Mouse (Mus musculus) ES-Bruce4 (cell line): ENCODE data around the gene Fbxo45.
A peak's percentile ranks its signal among the peaks of the same experiment; 100 is the strongest.

Experiments used
- CTCF ChIP-seq: IDR thresholded peaks from one replicate; pipeline ENCODE4 v1.8.1; 2011; ENCODE audit warnings: low read depth, low read length
- EP300 ChIP-seq: IDR thresholded peaks from 2 replicates; pipeline ENCODE4 v1.6.1; 2011; ENCODE audit warnings: low read depth, low read length; ENCODE audit not compliant: insufficient read depth
- POLR2A ChIP-seq: IDR thresholded peaks from one replicate; pipeline ENCODE4 v1.8.1; 2011; ENCODE audit warnings: low read length; ENCODE audit not compliant: insufficient read depth

GRCm38 (mm10) chr16:32277308-32278256 lies 30.6 kb upstream of the Fbxo45 start, which contains the start of gene Rnf168:
- TF ChIP-seq POLR2A (peak; percentile 58), CTCF (no peak), EP300 (0 out of 2 replicates have a peak, but pooled peaks have one; percentile 11)
